Mouse (Mus musculus) monocyte, adult 2 months (primary cell): ENCODE data around the gene Tnip3.
A peak's percentile ranks its signal among the peaks of the same experiment; 100 is the strongest.

ENCODE experiments used
- DNase-seq, 2 experiments: peaks; one replicate each; pipeline ENCODE4 v3.0.0; 2022; ENCODE audit warnings: low spot score in 2 of 2, low read depth in 1 of 2

Gene Tnip3

DNA sequence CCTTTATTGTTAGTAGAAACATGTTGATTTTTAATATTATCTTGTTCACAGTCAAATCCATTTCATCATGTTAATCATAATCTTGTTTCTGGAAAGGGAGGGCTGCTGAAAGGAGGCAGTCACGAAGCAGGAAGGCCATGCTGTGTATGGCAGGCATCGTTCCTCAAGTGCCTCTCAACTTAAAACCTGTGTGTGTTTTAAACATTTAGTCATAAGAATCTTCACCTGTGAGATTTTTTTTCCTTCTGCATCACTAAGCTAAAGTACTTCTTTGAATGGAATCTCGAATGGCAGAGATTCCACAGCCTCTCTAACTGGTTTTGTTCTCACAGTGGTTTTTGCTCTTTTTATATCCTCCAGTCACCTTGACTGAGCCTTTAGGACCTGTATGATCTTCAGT is 121.3 kb downstream of the Tnip3 start:
- DNase-seq = no peak

DNA sequence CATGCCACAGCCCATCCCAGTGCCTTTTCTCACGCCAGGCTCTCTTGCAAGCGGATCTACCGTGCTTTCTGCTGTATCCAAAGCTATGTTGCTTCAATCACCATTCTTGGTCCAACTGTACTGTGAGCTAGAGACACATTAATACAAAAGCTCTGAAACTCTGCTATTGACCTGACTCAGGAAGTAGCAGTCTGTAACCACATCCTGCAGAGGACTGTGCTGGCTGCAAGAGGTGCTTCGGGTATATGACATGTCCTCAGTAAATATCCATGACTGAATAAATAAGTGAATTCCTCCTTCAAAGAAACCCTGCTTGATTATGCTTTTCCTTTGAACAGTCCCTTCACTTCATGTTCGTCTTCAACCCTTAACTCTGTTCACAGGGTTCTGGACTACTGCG is 122.6 kb downstream of the Tnip3 start:
- DNase-seq = no peak

DNA sequence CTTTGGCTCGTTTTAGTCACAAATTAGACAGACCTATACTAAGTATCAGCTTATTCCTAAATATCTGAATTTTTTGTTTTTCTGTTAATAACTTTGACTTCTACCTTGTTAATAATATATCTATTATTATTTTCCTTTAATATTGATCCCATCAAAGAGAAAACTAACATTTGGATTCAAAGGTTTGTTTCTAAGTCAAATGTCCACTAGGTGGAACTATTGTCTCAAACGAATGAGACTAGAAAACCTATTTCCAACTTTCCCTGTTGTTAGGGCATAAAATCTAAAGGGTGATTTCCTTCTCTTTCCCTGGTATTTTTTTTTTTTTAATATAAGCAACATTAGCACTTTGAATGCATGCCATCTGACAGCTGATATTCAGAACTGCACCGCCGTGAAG is 126.3 kb downstream of the Tnip3 start:
- DNase-seq = no peak

DNA sequence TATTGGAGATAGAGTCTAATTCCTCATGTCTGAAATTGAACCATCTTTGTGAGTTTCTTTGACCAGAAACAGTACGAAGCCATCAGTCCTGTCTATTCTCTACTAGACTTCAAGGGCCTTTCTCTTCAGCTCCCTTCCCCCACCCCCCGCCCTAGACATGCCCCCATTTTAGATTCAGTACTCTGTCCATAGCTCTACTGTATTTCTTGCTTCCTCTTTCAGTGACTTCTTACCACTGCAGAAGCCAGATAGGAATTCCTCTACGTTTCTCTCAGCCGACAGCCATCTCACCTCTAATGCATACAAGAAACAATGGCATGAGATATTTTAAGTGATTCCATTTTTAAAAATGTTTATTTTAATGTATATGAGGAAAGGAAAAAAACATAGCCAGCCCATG is 136.2 kb downstream of the Tnip3 start:
- no peak for DNase-seq

DNA sequence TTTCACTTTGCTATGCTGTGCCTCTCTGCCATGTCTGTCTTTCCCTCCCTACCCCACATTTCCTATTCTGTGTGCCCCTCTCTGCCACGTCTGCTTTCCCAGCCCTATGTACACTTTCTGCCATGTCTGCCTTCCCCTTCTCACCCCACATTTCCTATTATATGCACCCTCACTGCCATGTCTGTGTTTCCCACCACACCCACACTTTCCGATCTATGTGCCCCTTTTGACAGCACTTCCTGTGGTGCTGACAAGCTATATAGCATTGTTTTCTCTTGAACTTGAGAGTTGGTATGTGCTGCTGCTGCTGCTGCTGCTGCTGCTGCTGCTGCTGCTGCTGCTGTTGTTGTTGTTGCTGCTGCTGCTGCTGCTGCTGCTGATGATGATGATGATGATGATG is 136.9 kb downstream of the Tnip3 start:
- no peak for DNase-seq

DNA sequence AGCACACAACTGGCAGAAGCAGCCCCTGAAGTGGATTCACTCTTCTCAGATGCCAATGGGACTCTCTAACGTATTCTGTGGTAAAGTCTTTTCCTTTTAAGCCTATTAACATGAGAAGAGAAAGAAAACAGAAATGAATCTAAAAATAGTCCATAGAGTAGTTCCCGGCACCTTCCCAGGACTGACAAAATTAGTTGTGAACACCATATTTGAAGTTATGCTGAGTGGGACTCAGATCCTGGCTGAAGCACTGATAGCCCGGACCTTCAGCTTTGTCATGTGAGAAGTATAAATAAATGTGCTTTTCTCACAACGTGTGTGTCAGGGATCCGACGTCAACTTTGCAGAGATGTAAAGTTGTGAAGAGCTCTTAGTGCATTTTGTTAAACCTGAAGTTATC is 138.9 kb downstream of the Tnip3 start:
- no peak for DNase-seq

DNA sequence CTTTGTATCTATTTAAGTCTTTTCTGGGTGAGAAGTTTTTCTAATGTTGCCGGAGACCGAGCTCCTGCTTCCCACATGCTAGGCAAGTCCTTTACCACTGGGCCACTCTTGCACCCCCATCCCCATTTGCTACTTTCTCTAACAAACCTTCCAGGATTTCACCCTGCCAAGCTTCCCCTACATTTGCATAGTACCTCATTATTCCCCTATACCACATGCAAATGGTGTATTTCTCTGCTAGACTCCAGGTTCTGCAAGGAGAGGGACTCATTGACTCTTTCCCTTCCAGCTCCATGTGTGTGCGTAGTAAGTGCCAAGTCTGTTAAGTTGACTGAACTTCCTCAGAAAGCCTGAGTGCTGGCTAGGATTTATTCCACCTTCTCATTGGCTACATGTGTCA is 141.2 kb downstream of the Tnip3 start:
- no peak for DNase-seq

DNA sequence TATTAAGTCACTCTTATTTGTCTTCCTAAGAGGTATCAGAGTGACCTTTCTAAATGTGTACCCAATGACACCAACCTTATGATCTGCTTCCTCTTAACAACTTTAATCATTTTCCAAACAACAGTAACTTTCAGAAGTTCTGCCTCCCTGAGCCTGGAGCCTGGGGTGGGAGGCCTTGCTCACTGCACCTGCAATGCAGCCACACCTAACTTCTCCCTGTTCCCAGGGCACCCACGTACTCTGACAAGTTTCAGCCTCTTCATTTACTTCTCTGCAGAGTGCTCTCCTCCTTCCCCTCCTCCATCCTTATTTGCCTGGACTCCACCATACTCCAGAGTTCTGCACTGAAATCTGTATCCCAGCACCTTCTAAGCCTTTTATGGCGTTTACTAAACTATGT is 144.9 kb downstream of the Tnip3 start:
- no peak for DNase-seq

DNA sequence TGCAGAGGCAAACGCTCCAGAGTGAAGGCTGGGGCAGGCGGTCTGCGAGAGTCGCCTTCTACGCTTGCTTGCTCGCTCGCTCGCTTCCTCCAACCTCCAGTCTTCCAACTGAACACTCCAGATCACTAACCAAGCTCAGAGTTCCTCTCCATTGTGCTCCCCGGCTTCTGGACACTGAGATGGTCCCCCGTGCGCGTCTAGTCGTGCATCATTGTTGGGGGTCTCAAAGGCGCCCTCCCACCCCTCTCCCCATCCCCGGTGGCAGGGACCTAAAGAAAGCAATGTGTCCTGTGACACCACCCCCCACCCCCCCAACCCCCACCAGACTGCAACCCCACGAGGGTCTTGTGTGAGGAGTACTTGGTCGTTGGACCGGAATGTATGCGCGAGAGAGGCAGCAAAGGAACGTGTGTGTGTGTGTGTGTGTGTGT is 145.9 kb downstream of the Tnip3 start:
- no peak for DNase-seq

DNA sequence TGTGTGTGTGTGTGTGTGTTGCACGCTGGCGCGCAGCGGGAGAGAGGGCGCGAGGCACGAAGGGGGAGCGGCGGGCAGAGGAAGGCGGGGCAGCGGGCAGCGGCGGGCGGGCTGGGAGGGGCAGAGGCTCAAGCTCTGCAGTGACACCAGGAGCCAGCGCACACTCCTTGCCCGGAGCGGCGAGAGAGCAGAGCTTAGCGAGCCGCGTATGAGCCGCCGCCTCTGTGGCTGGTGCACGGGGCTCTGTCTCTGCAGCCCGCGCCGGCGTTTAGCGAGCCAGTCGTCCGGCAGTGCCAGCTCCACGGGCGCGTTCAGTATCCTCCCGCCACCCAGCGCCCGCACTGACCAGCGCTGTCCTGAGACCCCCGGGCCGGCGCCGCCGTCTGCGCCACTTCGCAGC is 146.3 kb downstream of the Tnip3 start, which contains the start of gene Ndnf:
Ndnf (plus strand) TSS at position 140 of the 400 bp plus-strand sequence.
- DNase-seq = peak in 1 of 2 experiments; percentile 23

DNA sequence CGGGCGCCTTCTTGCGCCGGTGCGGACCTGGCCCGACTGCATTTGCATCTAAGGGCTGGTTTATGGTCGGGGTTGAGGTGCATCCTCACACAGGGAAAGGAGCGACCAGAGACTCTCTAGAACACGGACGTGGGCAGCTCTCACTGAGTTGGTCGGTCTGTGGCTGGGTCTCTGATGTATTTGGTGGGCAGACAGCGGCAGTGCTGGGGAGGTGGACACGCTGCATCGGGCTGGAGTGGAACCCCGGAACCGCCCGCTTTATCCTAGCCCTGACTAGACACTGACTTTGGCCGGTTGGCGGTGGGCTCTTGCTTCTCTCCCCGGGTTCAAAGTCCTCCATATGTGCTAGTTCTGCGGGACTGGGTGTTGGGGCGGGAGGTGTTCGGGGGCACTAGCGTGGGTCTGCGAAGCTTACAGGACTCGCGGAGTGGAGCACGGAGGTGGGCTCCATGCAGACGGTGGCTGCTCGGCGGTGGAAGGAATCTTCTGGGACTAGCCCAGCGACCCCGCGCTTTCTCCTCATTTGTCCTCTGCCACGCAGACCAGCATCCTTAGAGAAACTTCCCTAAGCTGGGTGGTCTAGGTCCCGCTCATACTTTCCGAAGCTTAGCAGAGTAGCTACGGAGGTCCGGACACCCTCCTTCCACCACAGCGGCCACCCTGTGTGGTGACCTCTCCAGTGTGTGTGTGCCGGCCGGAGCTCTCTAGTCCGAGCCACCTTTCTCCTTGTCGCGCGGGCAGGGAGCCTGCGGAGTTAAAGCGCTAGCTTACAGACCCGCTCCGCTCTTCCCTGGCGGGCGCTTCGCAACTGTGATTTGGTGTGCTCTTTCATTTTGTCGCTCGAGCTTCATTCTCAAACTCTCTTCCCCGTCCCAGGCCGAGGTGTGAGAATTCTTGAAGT is 147.3 kb downstream of the Tnip3 start:
- peak in 1 of 2 experiments; percentile 2 for DNase-seq
